Mouse (Mus musculus) lung, adult 2 months (tissue): Measurements from ENCODE around the gene Vmn1r175. TPM values are rescaled to one million over a fixed set of nuclear protein-coding genes. Genes with fewer than 3 reads are reported as not detected.
"Not testable (repeated sequence)": the region's sequence is repeated elsewhere in the genome, so short reads cannot be mapped to it uniquely, and the experiment has no call there.

Source experiments
- DNase-seq: peaks from one replicate; pipeline ENCODE4 v3.0.0; 2022
- H3K4me1 ChIP-seq: fragments of 200-500 bp; 2 replicates; pipeline ENCODE4 v1.6.1; 2011; ENCODE audit warnings: low read length; ENCODE audit not compliant: control insufficient read depth, insufficient read depth
- H3K4me3 ChIP-seq: fragments of 200-500 bp; replicated peaks from 2 replicates; pipeline ENCODE3; 2011; ENCODE audit warnings: low read depth, mild to moderate bottlenecking, control low read depth, low read length; ENCODE audit errors: extremely low read depth
- CTCF ChIP-seq: fragments of 200-500 bp; IDR thresholded peaks from 2 replicates; pipeline ENCODE4 v1.5.1; 2011; ENCODE audit warnings: mild to moderate bottlenecking, low read length, control low read depth; ENCODE audit not compliant: insufficient read depth
- POLR2A ChIP-seq: fragments of 200-500 bp; IDR thresholded peaks from 2 replicates; pipeline ENCODE4 v1.6.1; 2011; ENCODE audit warnings: low read depth, mild to moderate bottlenecking, control low read depth, low read length, borderline replicate concordance; ENCODE audit errors: extremely low read depth
- WGBS: fragments of 180-500 bp; shearing (Covaris S2); methylation state at CpG from one replicate; pipeline ENCODE4 v1.1.7; 2018; 5-methylcytosine and 5-hydroxymethylcytosine counted together
- polyA plus RNA-seq: library from polyadenylated mRNA; depleted of rRNA; stranded (reverse); fragments of >200 nt; gene quantifications from 2 replicates; pipeline ENCODE4 v1.2.3, GENCODE M21; 2012; rRNA removed

Gene Vmn1r175
- not detected in 2 replicates for polyA plus RNA-seq

DNA sequence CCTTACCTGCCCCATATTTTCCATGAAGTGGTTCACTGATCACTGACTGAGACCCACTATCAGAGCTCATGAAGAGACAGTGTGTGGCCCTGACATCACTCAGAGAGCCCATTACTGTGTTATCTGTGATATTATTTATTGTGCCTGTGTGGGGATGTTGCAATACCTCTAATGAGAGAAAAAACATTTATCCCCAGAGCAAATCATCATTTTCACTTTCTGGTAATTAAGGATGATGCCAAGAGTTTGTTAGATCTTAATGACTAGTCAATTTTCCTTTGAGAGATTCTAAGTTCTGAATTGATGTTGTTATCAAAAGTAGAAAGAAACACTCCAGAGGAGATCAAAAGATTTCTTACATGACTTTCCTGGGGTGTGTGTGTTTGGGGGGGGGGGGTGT, at the start of gene Vmn1r175:
Vmn1r175 (minus strand) TSS at position 101 of the 400 bp plus-strand sequence.
- DNase-seq, H3K4me3 ChIP-seq, H3K4me1 ChIP-seq: not testable (repeated sequence)

DNA sequence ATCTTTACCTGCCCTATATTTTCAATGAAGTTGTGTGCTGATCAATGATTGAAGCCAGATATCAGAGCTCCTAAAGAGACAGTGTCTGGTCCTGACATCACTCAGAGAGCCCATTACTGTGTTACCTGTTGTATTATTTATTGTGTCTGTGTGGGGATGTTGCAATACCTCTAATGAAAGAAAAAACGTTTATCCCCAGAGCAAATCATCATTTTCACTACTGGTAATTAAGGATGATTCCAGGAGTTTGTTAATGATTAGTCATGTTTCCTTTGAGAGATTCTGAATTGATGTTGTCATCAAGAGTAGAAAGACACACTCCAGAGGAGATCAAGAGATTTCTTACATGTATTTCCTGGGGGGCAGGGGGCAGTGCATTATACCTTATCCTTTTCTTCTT, 26.8 kb upstream of the Vmn1r175 start, which contains the start of gene Vmn1r176:
Vmn1r176 (minus strand) TSS at position 101 of the 400 bp plus-strand sequence.
- WGBS = no CpG with 5 or more reads among the region's 1 CpGs
- H3K4me1 ChIP-seq, DNase-seq, H3K4me3 ChIP-seq: not testable (repeated sequence)

DNA sequence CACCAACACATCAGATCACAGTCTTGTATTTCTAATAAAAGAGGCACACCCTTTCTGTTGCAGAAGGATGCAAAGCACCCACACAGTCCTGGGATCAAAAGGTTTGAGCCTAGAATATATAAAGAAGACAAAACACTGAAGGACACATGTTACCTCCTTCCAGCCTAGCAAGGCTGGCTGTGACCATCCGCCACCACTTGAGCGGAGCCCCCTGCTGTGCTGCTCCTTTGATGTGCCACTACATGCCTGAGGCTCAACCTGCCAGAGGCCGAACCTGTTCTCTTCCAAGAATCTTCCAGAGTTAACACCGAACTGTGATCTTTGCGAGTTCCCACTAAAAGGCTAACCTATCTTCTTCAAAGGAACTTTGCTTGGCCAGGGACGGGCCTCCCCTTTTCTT, 25.9 kb downstream of the Vmn1r175 start:
- no peak overlapping the region for H3K4me3 ChIP-seq
- TF ChIP-seq CTCF (no peak), POLR2A (no peak)
- H3K4me1 ChIP-seq = no peaks in the 10 kb centered on the region
- 79% methylated on average over 6 of the region's 6 CpGs for WGBS
- DNase-seq = no peak

Other genes starting within 250 kb of the Vmn1r175 start
- not detected in 2 replicates for gene Vmn1r169, start 235.1 kb downstream of the Vmn1r175 start, polyA plus RNA-seq
- not detected in 2 replicates for gene Vmn1r170, start 204.5 kb downstream of the Vmn1r175 start, polyA plus RNA-seq
- not detected in 2 replicates for gene Vmn1r171, start 179.9 kb downstream of the Vmn1r175 start, polyA plus RNA-seq
- gene Vmn1r172, start 152.3 kb downstream of the Vmn1r175 start, polyA plus RNA-seq = not detected in 2 replicates
- gene Vmn1r173, start 109.9 kb downstream of the Vmn1r175 start, polyA plus RNA-seq = not detected in 2 replicates
- not detected in 2 replicates for gene Vmn1r174, start 58.4 kb downstream of the Vmn1r175 start, polyA plus RNA-seq
- not detected in 2 replicates for gene Vmn1r176, start 26.7 kb upstream of the Vmn1r175 start, polyA plus RNA-seq
- not detected in 2 replicates for gene Vmn1r177, start 55.8 kb upstream of the Vmn1r175 start, polyA plus RNA-seq
- gene Vmn1r178, start 81.4 kb upstream of the Vmn1r175 start, polyA plus RNA-seq = not detected in 2 replicates
- gene Vmn1r179, start 116.3 kb upstream of the Vmn1r175 start, polyA plus RNA-seq = not detected in 2 replicates
- not detected in 2 replicates for gene Vmn1r180, start 140.0 kb upstream of the Vmn1r175 start, polyA plus RNA-seq
- gene Vmn1r181, start 164.0 kb upstream of the Vmn1r175 start, polyA plus RNA-seq = not detected in 2 replicates
- not detected in 2 replicates for gene V1rd19, start 191.0 kb upstream of the Vmn1r175 start, polyA plus RNA-seq
- gene Vmn1r183, start 242.6 kb upstream of the Vmn1r175 start, polyA plus RNA-seq = not detected in 2 replicates